Mouse (Mus musculus): ENCODE measurements around the gene Ddx25. TPM values are rescaled to one million over a fixed set of nuclear protein-coding genes. Genes with fewer than 3 reads are reported as not detected.

Gene Ddx25
- polyA plus RNA-seq (2012; rRNA removed) (1.9 and 2.3 TPM in 2 replicates), polyA plus RNA-seq (2014; fragmentation: Nextera tagmentation; extraction: Ambion mirVana) (3.0 TPM in 2 replicates)

DNA sequence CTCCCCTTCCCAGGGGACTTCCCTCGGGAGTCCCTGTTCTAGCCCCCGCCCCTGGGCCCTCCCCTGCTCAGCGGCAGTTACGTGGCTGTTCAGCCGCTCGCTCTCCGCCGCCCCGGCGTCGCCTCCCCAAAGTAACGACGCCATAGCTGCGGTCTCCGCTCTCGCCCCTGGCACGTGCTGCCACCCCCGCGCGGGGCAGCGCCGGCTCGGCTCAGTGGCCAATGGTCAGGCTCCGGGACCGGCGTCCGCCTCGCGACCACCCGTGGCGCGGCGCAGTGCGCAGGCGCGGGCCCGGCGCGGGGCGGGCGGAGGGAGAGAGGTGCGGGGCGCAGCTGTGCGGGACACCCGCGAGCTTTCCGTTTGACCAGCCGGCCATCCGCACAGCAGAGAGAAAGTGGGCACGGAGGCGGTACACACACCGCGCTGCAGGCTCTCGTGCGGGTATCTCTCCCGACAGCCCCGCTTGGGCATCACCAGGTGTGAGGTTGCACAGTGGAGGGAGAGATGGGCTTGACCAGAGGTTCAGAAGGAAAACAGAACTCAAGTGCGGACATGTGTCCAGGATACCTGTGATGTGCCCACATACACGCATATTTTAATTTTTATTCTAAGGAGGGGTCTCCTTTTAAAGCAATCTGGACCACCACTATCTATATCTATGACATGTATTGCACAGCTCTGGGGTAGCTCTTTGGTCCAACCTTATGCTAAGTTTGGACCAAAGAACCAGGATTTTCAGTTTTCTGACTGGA lies at the start of gene Ddx25, which contains the start of gene Pus3:
TSS of gene Ddx25 (minus strand) at position 272 of the 752 bp plus-strand sequence.
TSS of gene Pus3 (plus strand) at position 339 of the 752 bp plus-strand sequence.
- H3K36me3 ChIP-seq (ENCODE audit: control insufficient read depth, insufficient read depth, low read length): peaks cover 23% of the 10 kb centered on the region
- no peak for DNase-seq (ENCODE audit: low spot score)
- TF ChIP-seq POLR2A (IDR thresholded peaks at IDR 0.05; ENCODE audit: borderline replicate concordance, extremely low read depth, insufficient read depth, insufficient read length): no peak
- peak within 1 kb of the TSS; percentile 97 for H3K4me2 ChIP-seq (replicated peaks; ENCODE audit: low read depth, low read length, severe bottlenecking)
- H3K9me3 ChIP-seq (ENCODE audit: control insufficient read depth, low read length): no peaks in the 10 kb centered on the region
- peak; percentile 74 for ATAC-seq (ENCODE audit: low FRiP score, low read depth)
- peak within 1 kb of the TSS; percentile 58 for H3K4me3 ChIP-seq (replicated peaks; ENCODE audit: low read length)
- under 1% methylated on average over 40 of the region's 59 CpGs for WGBS
- H3K27ac ChIP-seq (replicated peaks; ENCODE audit: low read depth, low read length): peak within 1 kb of the TSS; percentile 59; the same call in 1 of the 2 replicates
- no peaks in the 10 kb centered on the region for H3K27me3 ChIP-seq (ENCODE audit: control insufficient read depth, insufficient read depth, low read length)
- H3K4me1 ChIP-seq (ENCODE audit: control insufficient read depth, insufficient read depth, low read length): peaks cover 16% of the 10 kb centered on the region
- H3K9ac ChIP-seq (ENCODE audit: low read depth, low read length, severe bottlenecking): peak within 1 kb of the TSS; percentile 61

DNA sequence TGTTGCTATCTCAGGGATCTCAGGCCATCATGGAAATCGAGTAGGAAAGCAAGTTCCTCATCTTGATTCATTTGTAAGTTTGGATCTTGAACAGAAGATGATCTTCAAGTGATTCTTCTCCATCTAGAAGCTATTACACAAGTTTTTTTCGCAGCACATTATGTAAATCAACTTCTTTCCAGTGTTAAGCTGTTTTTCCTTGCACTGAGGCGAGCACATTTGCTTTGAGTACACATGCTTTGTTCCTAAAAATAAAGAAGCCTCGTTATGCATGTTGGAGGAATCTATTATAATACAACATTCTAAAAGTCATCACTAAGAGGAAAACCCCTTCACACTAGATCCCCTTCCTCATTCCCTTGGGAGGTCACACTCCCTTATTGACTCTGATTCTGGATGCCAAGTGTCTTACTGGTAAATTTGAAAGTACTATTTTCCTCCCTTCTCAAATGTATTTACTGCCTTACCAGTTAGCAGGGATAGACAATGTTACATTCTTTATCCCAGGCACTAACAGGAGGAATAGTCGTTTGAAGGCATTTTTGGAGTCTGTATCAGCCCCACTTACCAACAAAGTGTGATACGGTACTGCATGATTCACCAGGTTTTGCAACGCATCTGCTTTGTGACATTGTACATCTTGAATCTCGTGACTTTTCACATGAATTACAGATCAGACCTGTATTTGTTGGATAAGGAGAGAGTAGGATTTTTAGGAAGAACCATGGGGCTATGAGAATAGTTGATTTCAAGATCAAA lies 49.5 kb upstream of the Ddx25 start:
- Histone ChIP-seq H3K9me3 (ENCODE audit: control insufficient read depth, low read length) (no peaks in the 10 kb centered on the region), H3K4me1 (ENCODE audit: control insufficient read depth, insufficient read depth, low read length) (no peaks in the 10 kb centered on the region), H3K9ac (ENCODE audit: low read depth, low read length, severe bottlenecking) (no peak overlapping the region), H3K4me2 (replicated peaks; ENCODE audit: low read depth, low read length, severe bottlenecking) (no peak overlapping the region), H3K4me3 (replicated peaks; ENCODE audit: low read length) (no peak overlapping the region), H3K36me3 (ENCODE audit: control insufficient read depth, insufficient read depth, low read length) (no peaks in the 10 kb centered on the region), H3K27ac (replicated peaks; ENCODE audit: low read depth, low read length) (no peak overlapping the region), H3K27me3 (ENCODE audit: control insufficient read depth, insufficient read depth, low read length) (no peaks in the 10 kb centered on the region)
- ATAC-seq (ENCODE audit: low FRiP score, low read depth): no peak
- 64% methylated on average over 8 of the region's 8 CpGs for WGBS
- no peak for TF ChIP-seq POLR2A (IDR thresholded peaks at IDR 0.05; ENCODE audit: borderline replicate concordance, extremely low read depth, insufficient read depth, insufficient read length)
- DNase-seq (ENCODE audit: low spot score): no peak

DNA sequence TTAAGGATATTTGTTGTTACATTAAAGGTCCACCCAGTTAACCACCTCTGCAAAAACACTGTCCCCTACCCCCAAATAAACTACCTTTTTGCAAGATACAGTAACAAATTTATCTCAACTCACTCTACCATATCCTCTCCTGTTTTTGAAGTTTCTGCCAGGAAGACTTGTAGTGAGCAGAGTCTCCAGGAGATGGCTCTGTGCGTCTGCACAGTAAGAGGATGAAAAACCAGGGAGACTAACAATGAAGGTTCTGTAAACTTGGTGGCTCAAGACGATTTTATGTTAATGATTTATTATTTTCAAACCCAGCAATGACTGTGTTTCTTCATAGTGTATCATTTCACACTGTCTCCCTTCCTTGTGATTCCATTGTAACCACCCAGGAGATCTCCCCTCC lies 34.6 kb upstream of the Ddx25 start:
- TF ChIP-seq POLR2A (IDR thresholded peaks at IDR 0.05; ENCODE audit: borderline replicate concordance, extremely low read depth, insufficient read depth, insufficient read length): no peak
- H3K9me3 ChIP-seq (ENCODE audit: control insufficient read depth, low read length): no peaks in the 10 kb centered on the region
- DNase-seq (ENCODE audit: low spot score) (no peak), ATAC-seq (ENCODE audit: low FRiP score, low read depth) (no peak)
- H3K4me1 ChIP-seq (ENCODE audit: control insufficient read depth, insufficient read depth, low read length): no peaks in the 10 kb centered on the region
- WGBS: 7% methylated on average over 2 of the region's 2 CpGs
- no peak overlapping the region for H3K9ac ChIP-seq (ENCODE audit: low read depth, low read length, severe bottlenecking)
- H3K27ac ChIP-seq (replicated peaks; ENCODE audit: low read depth, low read length): no peak overlapping the region
- no peak overlapping the region for H3K4me3 ChIP-seq (replicated peaks; ENCODE audit: low read length)
- H3K4me2 ChIP-seq (replicated peaks; ENCODE audit: low read depth, low read length, severe bottlenecking): no peak overlapping the region
- H3K36me3 ChIP-seq (ENCODE audit: control insufficient read depth, insufficient read depth, low read length): no peaks in the 10 kb centered on the region
- no peaks in the 10 kb centered on the region for H3K27me3 ChIP-seq (ENCODE audit: control insufficient read depth, insufficient read depth, low read length)

DNA sequence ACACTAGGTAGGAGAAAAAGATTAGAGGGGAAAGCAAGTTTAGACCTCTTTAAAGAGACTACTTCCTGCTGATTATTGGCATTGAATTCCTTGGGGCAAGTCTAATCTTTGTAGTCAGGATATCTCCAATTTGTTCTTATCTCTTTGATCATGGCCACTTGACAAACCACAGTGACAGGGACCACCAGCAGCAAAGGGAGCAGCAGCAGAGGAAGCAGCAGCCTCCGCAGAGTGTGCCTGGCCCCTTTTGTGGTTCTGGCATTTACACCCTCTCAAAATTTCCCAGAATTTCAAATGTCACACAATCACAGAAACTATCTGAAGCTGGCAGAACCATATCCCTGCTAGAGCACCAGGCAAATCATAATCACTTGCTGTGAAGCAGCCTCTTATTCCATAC lies 29.3 kb upstream of the Ddx25 start:
- ATAC-seq (ENCODE audit: low FRiP score, low read depth) (no peak), DNase-seq (ENCODE audit: low spot score) (no peak)
- H3K9me3 ChIP-seq (ENCODE audit: control insufficient read depth, low read length): no peaks in the 10 kb centered on the region
- WGBS: 21% methylated on average over 1 of the region's 1 CpGs
- H3K4me1 ChIP-seq (ENCODE audit: control insufficient read depth, insufficient read depth, low read length): no peaks in the 10 kb centered on the region
- H3K9ac ChIP-seq (ENCODE audit: low read depth, low read length, severe bottlenecking): no peak overlapping the region
- no peak for TF ChIP-seq POLR2A (IDR thresholded peaks at IDR 0.05; ENCODE audit: borderline replicate concordance, extremely low read depth, insufficient read depth, insufficient read length)
- H3K36me3 ChIP-seq (ENCODE audit: control insufficient read depth, insufficient read depth, low read length): no peaks in the 10 kb centered on the region
- H3K27me3 ChIP-seq (ENCODE audit: control insufficient read depth, insufficient read depth, low read length): no peaks in the 10 kb centered on the region
- no peak overlapping the region for H3K27ac ChIP-seq (replicated peaks; ENCODE audit: low read depth, low read length)
- H3K4me2 ChIP-seq (replicated peaks; ENCODE audit: low read depth, low read length, severe bottlenecking): no peak overlapping the region
- no peak overlapping the region for H3K4me3 ChIP-seq (replicated peaks; ENCODE audit: low read length)

DNA sequence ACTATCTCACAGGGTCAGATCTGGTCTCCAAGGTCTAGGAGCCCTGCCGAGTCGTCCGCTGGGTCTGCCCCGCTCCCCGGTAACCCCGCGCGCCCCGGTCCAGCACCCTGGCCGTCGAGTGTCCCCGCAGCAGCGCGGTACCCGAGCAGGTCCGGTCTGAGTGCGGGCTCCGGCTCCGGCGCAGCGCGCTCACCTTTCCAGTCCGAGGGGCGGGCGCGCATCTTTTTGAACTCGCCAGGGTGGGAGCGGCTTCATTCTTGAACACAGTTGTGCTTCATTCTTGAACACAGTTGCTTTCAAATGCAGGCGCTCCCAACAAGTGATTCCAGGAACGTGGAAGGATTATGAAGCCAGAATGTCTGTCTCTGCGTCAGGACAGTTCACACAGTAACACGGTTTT lies 16.1 kb upstream of the Ddx25 start:
- ATAC-seq (ENCODE audit: low FRiP score, low read depth) (no peak), DNase-seq (ENCODE audit: low spot score) (no peak)
- no peaks in the 10 kb centered on the region for H3K9me3 ChIP-seq (ENCODE audit: control insufficient read depth, low read length)
- H3K4me1 ChIP-seq (ENCODE audit: control insufficient read depth, insufficient read depth, low read length): no peaks in the 10 kb centered on the region
- TF ChIP-seq POLR2A (IDR thresholded peaks at IDR 0.05; ENCODE audit: borderline replicate concordance, extremely low read depth, insufficient read depth, insufficient read length): no peak
- H3K36me3 ChIP-seq (ENCODE audit: control insufficient read depth, insufficient read depth, low read length): no peaks in the 10 kb centered on the region
- 2% methylated on average over 32 of the region's 32 CpGs for WGBS
- H3K4me2 ChIP-seq (replicated peaks; ENCODE audit: low read depth, low read length, severe bottlenecking): peak overlapping the region; percentile 51
- peak overlapping the region; percentile 26 for H3K4me3 ChIP-seq (replicated peaks; ENCODE audit: low read length)
- H3K9ac ChIP-seq (ENCODE audit: low read depth, low read length, severe bottlenecking): peak overlapping the region; percentile 40; the same call in 1 of the 2 replicates
- H3K27ac ChIP-seq (replicated peaks; ENCODE audit: low read depth, low read length): no peak overlapping the region
- peaks cover 3% of the 10 kb centered on the region; the same call in 1 of the 2 replicates for H3K27me3 ChIP-seq (ENCODE audit: control insufficient read depth, insufficient read depth, low read length)
